Mouse (Mus musculus) liver, embryonic 15.5 days (tissue): ENCODE measurements around the gene Dpyd. TPM values are rescaled to one million over a fixed set of nuclear protein-coding genes. Genes with fewer than 3 reads are reported as not detected.

ENCODE experiments used
- ATAC-seq: fragments of 200-750 bp; cut with Nextera tagmentation; 2 replicates; pipeline ENCODE4 v1.8.0; 2017; ENCODE audit warnings: moderate number of reproducible peaks, mild to moderate bottlenecking, moderate library complexity; ENCODE audit not compliant: insufficient read depth
- H3K27ac ChIP-seq: fragments of 300-500 bp; sonication (generic); replicated peaks from 2 replicates; pipeline ENCODE4 v1.5.1; 2015; ENCODE audit warnings: mild to moderate bottlenecking, inconsistent platforms
- H3K27me3 ChIP-seq: fragments of 300-500 bp; sonication (generic); 2 replicates; pipeline ENCODE4 v1.6.1; 2015; ENCODE audit warnings: mild to moderate bottlenecking, inconsistent platforms
- H3K36me3 ChIP-seq: fragments of 300-500 bp; sonication (generic); replicated peaks from 2 replicates; pipeline ENCODE4 v1.6.1; 2015; ENCODE audit warnings: moderate library complexity, mild to moderate bottlenecking, inconsistent platforms
- H3K4me1 ChIP-seq: fragments of 300-500 bp; sonication (generic); replicated peaks from 2 replicates; pipeline ENCODE4 v1.6.1; 2015; ENCODE audit warnings: inconsistent platforms
- H3K4me2 ChIP-seq: fragments of 300-500 bp; sonication (generic); 2 replicates; pipeline ENCODE4 v1.6.1; 2015; ENCODE audit warnings: moderate library complexity, mild to moderate bottlenecking, inconsistent platforms
- H3K4me3 ChIP-seq: fragments of 300-500 bp; sonication (generic); replicated peaks from 2 replicates; pipeline ENCODE4 v1.5.1; 2015; ENCODE audit warnings: mild to moderate bottlenecking, inconsistent platforms
- H3K9ac ChIP-seq: fragments of 300-500 bp; sonication (generic); 2 replicates; pipeline ENCODE4 v1.6.1; 2015; ENCODE audit warnings: moderate library complexity, mild to moderate bottlenecking, inconsistent platforms
- H3K9me3 ChIP-seq: fragments of 300-500 bp; sonication (generic); replicated peaks from 2 replicates; pipeline ENCODE4 v1.6.1; 2016; ENCODE audit warnings: inconsistent platforms
- WGBS: fragments of 180-500 bp; shearing (Covaris S2); methylation state at CpG from one replicate; pipeline ENCODE4 v1.1.7; 2015; ENCODE audit warnings: mixed read lengths; ENCODE audit not compliant: insufficient replicate concordance; 5-methylcytosine and 5-hydroxymethylcytosine counted together
- polyA plus RNA-seq: library from polyadenylated mRNA; unstranded; fragments of >200 nt; fragmentation: Nextera tagmentation; extraction: Ambion mirVana; gene quantifications from 2 replicates; pipeline ENCODE4 v1.2.1, GENCODE M21; 2015

The Dpyd gene
- polyA plus RNA-seq, 1 experiment from 2014 or later, result 6.3 TPM

DNA sequence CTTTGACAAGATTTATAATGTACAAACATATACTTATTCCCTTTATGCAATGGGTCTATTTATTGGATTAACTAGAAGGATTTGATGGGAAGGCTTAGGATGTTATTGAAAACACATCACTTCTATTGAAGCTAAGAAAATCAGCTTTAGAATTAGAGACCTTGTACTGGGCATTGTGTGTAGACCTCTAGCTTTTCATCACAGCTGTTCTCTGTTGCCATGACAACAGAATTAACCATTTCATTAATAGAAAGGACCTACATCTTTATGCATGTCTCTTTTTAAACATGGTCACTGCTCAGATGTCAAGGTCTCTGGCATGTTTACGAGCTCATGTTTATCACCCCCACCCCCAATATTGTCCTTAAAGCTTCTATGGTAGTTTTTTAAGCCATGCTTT is 902.5 kb downstream of the Dpyd start:
- no peak overlapping the region for H3K4me2 ChIP-seq
- H3K4me3 ChIP-seq, result no peak overlapping the region
- H3K36me3 ChIP-seq, result no peaks in the 10 kb centered on the region
- no peak overlapping the region for H3K9ac ChIP-seq
- no peaks in the 10 kb centered on the region for H3K4me1 ChIP-seq
- ATAC-seq, result no peak
- H3K27ac ChIP-seq, result no peak overlapping the region
- no peaks in the 10 kb centered on the region for H3K27me3 ChIP-seq
- H3K9me3 ChIP-seq, result no peaks in the 10 kb centered on the region
- 45% methylated on average over 1 of the region's 1 CpGs for WGBS

DNA sequence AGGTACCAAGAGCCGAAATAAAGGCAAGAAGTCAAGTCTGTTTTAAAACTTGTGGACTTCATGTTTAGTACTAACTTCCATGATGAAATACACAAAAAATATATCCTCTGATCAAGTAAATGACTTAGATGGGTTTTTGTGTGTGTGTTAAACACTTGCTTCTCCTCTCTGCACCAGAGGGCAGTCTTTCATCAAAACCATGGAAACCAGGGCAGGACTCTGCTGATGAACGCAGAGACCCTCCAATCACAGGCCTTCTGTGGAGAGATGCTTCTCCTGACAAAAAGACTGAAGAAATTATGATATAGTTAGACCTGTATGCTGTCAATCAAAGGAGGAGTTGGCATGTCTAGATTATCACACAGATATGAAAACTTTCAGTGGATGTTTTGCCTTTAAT is 905.8 kb downstream of the Dpyd start:
- WGBS, result 49% methylated on average over 2 of the region's 2 CpGs
- H3K36me3 ChIP-seq, result no peaks in the 10 kb centered on the region
- no peak overlapping the region for H3K9ac ChIP-seq
- no peaks in the 10 kb centered on the region for H3K4me1 ChIP-seq
- no peak for ATAC-seq
- no peaks in the 10 kb centered on the region for H3K9me3 ChIP-seq
- H3K27me3 ChIP-seq, result no peaks in the 10 kb centered on the region
- H3K4me2 ChIP-seq, result no peak overlapping the region
- no peak overlapping the region for H3K27ac ChIP-seq
- H3K4me3 ChIP-seq, result no peak overlapping the region
